Mouse (Mus musculus) c-Kit-positive CD71-positive TER-119-negative erythroid progenitor cells, embryonic 14.5 days (primary cell): ENCODE data around the gene Iqch.

ENCODE experiments used
- DNase-seq: peaks from one replicate; pipeline ENCODE4 v3.0.0-alpha.2; 2013; ENCODE audit warnings: low read depth

Gene Iqch

GRCm38 (mm10) chr9:63493746-63494145 is 108.5 kb downstream of the Iqch start:
- DNase-seq = no peak

GRCm38 (mm10) chr9:63492291-63492690 is 110.0 kb downstream of the Iqch start:
- DNase-seq = peak; percentile 34

- DNase-seq = no peak
Measured at GRCm38 (mm10) chr9:63490521-63491307, 111.6 kb downstream of the Iqch start.

- no peak for DNase-seq
Measured at GRCm38 (mm10) chr9:63489156-63489555, 113.1 kb downstream of the Iqch start.

- no peak for DNase-seq
Measured at GRCm38 (mm10) chr9:63465561-63465960, 136.7 kb downstream of the Iqch start.

- peak; percentile 56 for DNase-seq
Measured at GRCm38 (mm10) chr9:63462296-63462695, 140.0 kb downstream of the Iqch start.

DNA sequence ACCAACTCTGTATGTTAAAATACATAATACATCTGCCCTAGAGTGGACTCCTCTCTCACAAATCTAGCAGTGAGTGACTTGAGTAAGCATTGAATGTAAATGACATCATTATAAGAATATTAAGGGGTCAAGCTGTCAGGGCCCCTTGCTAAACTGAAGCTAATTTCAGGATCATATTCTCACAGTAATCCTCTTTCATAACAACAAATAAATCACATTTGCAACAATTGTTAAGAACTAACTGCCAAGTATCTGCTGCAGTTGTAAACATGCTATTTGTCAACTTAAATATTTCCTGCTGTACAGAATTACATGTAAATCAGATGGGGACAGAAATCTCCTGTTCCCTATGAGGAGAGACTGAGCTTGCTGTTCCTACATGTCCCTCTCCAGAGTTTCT is 145.9 kb downstream of the Iqch start:
- no peak for DNase-seq

DNA sequence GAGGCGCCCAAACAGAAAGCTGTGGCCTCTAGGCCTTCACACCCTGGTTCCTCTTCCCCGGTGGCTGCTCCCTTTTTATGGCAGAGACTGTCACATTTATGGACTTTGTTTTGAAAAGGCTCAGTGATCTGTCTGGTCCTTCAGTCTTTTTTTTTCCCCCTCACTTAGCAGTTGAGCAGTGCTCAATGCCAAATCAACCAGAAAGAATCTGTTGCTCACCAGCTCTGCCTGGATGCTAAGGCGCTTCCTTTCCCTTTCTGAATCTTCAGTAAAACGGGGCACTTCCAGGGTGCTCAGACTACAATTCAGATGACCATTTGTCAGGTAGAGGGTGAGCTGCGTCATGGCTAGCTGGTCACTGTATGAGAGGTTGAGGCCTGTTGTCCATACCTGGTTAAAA is 148.0 kb downstream of the Iqch start:
- DNase-seq = no peak

DNA sequence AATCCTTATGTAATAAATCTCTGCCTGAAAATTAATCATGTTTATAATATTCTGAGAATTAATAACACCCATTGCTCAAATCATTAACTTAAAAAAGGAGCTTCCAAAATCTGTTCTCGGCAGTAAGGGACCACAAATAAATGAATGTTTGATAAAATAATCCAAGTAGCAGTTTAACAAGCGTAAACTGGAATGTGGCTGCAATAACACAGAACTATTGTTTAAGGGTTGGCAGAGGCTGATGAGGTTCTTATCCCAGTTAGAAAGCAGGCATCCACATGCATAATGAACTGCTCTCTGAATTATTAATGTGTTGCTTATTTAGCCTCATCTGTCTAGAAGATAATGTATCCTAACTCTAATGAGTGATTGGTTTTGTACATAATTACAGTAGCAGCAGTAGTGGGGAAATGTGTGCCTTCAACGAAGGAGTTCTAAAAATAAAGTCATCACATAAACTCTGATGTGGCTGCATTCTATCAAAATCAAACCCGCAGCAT is 151.7 kb downstream of the Iqch start:
- no peak for DNase-seq

DNA sequence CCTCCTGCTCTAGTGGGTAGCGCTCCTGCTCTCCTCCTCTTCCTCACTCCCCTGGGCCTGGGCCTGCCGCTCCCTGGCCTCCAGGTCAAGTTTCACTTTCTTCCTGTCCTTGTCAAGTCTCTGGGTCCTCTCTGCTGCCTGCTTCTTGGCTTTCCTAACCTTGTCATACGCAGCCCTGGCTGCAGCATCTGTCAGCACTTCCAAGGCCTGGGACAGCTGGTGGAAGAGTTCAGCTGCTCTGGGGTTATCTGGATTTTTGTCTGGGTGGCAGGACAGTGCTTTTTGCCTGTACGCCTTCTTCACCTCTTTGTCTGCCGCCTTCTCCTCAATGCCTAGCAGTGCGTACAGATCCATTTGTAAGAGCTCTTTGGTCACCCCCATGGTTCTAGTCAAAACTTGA is 158.6 kb downstream of the Iqch start:
- no peak for DNase-seq

DNA sequence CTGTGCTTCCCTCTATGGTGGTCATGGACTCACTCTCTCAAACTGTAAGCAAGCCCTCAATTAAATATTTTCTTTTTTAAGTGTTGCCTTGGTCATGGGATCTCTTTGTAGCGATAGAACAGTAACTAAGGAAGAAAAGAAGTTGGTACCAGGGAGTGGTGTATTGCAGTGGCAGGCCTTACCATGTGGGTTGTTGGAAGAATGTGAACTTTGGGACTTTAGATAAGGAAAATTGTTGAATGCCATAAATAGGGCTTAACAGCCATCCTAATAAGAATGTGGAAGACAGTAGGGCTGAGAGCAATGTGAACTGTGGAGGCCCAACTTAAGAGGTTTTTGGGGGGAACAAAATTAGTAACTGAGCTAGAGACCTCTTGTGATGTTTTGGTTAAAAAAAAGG is 171.6 kb downstream of the Iqch start:
- no peak for DNase-seq

GRCm38 (mm10) chr9:63421096-63421736 is 181.1 kb downstream of the Iqch start:
- no peak for DNase-seq

DNA sequence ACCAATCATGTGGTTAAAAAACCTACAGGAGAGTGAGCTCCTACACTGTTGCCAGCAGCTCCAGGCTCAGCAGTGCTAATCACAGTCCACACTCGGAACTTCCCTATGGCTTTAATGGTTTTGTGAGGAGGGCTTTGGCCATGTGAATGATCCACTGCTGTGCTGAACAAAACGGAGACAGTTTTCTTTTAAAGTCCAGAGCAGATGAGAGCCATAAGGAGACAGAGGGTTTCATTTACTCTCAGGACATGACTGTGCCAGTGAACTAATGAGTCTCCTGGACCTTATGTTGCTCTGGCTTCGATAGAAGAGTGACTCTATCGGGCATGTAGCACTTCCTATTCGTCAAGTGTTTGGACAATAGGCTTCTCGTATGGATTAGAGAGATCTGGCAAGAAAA is 181.9 kb downstream of the Iqch start:
- no peak for DNase-seq

- DNase-seq = no peak
Measured at GRCm38 (mm10) chr9:63400176-63400575, 202.1 kb downstream of the Iqch start.

- no peak for DNase-seq
Measured at GRCm38 (mm10) chr9:63399463-63399815, 202.9 kb downstream of the Iqch start.

- DNase-seq = peak; percentile 91
Measured at GRCm38 (mm10) chr9:63398611-63399462, 203.5 kb downstream of the Iqch start, which contains the start of gene 2300009A05Rik. 2300009A05Rik (minus strand) TSS chr9:63399246.

DNA sequence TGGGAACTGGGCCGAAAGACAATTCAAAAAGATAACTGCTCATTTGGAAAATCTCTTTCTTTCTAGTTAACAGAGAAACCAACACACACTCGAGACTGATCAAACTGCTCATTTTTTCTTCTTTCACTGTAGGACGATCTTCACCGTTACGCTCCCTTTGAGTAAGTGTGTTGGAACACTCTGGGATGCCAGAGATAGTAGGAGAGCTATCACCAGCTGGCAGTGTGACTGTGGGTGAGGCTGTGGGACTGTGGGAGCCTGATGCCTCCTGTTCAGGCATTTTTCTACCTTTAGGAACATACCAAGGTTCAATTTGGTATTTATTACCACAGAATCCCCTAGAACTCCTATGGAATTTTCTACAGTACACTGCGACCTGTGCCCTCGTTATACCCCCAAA is 206.7 kb downstream of the Iqch start:
- DNase-seq = no peak

DNA sequence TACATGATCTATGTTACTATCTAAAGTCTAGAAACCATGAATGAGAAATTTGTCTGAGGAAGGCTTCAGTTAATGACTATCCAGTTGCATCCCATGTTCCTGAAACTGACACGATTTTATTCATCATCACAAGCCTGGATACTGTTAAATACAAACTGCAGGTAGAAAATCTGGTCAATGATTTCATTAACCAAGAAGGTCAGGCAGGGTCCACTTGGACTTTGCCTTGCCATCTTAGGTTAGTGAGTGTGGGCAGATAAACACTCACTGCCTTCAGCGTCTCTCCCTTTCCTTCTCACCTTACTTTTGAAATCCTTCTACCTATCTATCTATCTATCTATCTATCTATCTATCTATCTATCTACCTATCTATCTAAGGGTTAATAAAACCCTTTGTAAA is 211.0 kb downstream of the Iqch start:
- no peak for DNase-seq

DNA sequence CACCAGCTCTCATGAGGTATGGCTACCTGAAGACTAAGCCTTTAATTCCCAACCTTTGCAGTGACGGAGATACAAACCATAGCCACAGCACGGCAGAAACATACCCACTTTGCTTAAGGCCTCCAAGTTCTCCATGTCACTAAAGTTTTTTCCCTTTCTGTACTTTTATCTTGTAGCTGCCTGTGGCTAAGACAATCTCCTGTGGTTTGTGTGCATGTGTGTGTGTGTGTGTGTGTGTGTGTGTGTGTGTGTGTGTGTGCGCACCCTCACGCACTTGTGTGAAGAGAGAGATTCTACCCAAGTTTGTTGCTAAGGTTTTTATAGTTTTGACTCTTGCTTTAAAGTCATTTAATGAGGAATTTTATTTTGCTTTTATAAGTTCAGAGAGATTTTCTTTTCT is 219.5 kb downstream of the Iqch start:
- DNase-seq = no peak

DNA sequence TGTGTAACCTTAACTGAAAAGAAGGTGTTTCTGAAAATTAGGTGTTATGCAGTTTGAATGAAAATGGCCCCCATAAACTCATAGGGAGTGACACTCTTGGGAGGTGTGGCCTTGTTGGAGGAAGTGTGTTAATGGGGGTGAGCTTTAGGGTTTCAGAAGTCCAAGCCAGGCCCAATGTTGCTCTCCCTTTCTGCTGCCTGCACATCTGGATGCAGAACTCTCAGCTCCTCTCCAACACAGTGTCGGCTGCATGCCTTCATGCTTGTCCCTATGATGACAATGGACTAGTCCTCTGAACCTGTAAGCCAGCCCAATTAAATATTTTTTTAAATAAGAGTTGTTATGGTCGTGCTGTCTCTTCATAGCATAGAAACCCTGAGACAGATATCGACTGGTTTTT is 222.0 kb downstream of the Iqch start:
- no peak for DNase-seq

GRCm38 (mm10) chr9:63378174-63378573 is 224.1 kb downstream of the Iqch start:
- DNase-seq = peak; percentile 22

DNA sequence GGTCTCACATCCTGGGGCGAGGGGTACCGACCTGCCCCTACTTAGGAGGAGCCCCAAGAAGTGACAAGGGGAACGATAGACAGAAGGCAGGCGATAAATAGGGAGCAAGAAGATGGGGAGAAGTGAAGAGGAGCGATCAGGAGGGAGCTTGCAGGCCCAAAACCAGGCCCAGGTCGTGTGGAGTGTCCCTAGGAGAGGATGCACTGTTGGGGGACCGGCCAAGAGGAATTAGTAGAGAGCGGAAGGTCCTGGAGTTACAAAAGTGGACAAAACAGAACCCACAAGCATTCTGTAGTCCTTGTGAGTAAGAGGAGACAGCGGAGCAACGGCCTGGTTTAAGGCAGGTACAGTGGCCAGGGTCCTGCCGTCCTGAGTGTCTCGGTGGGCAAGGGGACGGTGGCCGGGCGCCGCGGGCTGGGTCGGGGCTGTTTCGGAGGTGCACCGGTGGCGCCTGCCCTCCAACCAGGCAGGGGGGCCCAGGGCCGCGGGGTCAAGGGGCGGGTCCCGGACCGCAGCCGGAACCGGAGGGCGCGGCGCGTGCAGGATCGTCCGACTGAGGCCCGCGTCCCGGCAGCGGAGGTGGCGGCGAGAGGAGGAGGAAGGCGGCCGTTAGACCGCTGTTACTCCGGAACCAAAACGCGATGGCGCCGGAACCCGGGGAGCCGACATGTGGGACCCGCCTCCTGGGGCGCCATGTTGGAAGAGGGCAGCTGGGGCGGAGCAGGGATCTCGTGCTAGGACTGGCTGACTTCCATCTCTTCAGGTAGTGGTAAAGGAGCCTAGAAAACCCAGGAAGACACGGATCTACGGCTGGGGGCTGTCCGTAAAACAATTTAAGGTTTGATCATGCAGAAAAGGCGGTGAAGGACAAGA is 224.8 kb downstream of the Iqch start, which contains the start of gene Map2k5:
TSS of gene Map2k5 (minus strand) at position 633 of the 873 bp plus-strand sequence.
- peak; percentile 83 for DNase-seq
